Mouse (Mus musculus): ENCODE measurements around the gene Vps45. TPM values are rescaled to one million over a fixed set of nuclear protein-coding genes. Genes with fewer than 3 reads are reported as not detected.

Vps45 gene
- 6.9 and 8.3 TPM in 2 replicates for polyA plus RNA-seq (2012; rRNA removed; ENCODE audit: low replicate concordance)

DNA sequence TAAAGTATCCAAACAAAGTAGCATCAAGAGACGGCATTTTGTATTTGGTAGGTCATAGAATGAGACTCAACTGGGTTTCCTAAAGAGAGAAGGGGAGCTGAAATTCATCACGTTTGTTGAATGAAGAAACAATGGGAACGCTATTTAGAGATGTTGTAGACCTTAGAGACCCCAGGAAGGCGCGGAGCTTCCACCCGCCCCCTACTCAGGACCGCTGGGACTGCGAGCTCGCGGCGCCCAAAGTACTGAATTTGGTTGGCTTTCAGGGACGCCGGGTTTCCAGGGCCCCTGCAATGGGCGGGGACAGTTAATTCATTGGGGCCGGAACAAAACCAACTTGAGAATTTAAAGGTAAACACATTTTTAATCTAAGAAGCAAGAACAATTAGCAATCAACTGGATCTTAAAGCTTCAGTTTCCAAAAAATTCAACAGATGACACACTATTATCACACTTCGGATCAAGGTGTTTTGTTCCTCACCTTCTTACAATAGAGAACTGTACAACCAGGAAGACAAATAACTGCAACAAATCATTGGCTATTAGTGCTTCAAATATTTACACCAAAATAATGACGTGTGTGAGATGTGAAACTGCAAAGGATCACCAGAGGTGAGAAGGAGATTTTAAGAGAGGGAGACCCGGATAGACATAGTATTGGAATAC, at the start of gene Vps45:
Gene Vps45 (minus strand): TSS at position 236 of the 666 bp plus-strand sequence.

GRCm38 (mm10) chr3:96104261-96105065, 46.2 kb upstream of the Vps45 start, which contains the start of gene Otud7b:
Gene Otud7b, plus strand, starts transcription at chr3:96104527.

GRCm38 (mm10) chr3:95995802-95996428, 62.4 kb downstream of the Vps45 start, which contains the start of gene Plekho1:
Gene Plekho1, minus strand, starts transcription at chr3:95996001.

Other genes with a start within 250 kb of the Vps45 start
- 13.0 and 20.9 TPM in 2 replicates for gene Rprd2, start 239.6 kb downstream of the Vps45 start, polyA plus RNA-seq (2012; rRNA removed; ENCODE audit: low replicate concordance)
- 11.2 and 18.3 TPM in 2 replicates for gene Prpf3, start 202.6 kb downstream of the Vps45 start, polyA plus RNA-seq (2012; rRNA removed; ENCODE audit: low replicate concordance)
- 99.3 and 137 TPM in 2 replicates for gene Mrps21, start 186.9 kb downstream of the Vps45 start, polyA plus RNA-seq (2012; rRNA removed; ENCODE audit: low replicate concordance)
- 3.8 and 5.0 TPM in 2 replicates for gene Ciart, start 176.2 kb downstream of the Vps45 start, polyA plus RNA-seq (2012; rRNA removed; ENCODE audit: low replicate concordance)
- 14.4 and 27.4 TPM in 2 replicates for gene BC028528, start 166.5 kb downstream of the Vps45 start, polyA plus RNA-seq (2012; rRNA removed; ENCODE audit: low replicate concordance)
- 111 and 138 TPM in 2 replicates for gene Aph1a, start 164.5 kb downstream of the Vps45 start, polyA plus RNA-seq (2012; rRNA removed; ENCODE audit: low replicate concordance)
- gene Car14, start 153.8 kb downstream of the Vps45 start, polyA plus RNA-seq (2012; rRNA removed; ENCODE audit: low replicate concordance) = 0.75 and 2.7 TPM in 2 replicates
- 9.5 and 23.5 TPM in 2 replicates for gene Anp32e, start 129.2 kb downstream of the Vps45 start, polyA plus RNA-seq (2012; rRNA removed; ENCODE audit: low replicate concordance)
- 62.6 and 132 TPM in 2 replicates for gene Plekho1, start 62.5 kb downstream of the Vps45 start, polyA plus RNA-seq (2012; rRNA removed; ENCODE audit: low replicate concordance)
- gene Otud7b, start 46.1 kb upstream of the Vps45 start, polyA plus RNA-seq (2012; rRNA removed; ENCODE audit: low replicate concordance) = 9.3 and 15.2 TPM in 2 replicates
- gene Mtmr11, start 103.5 kb upstream of the Vps45 start, polyA plus RNA-seq (2012; rRNA removed; ENCODE audit: low replicate concordance) = 21.6 and 30.8 TPM in 2 replicates
- 42.2 and 80.9 TPM in 2 replicates for gene Sf3b4, start 113.9 kb upstream of the Vps45 start, polyA plus RNA-seq (2012; rRNA removed; ENCODE audit: low replicate concordance)
- 1.5 and 9.7 TPM in 2 replicates for gene Sv2a, start 122.7 kb upstream of the Vps45 start, polyA plus RNA-seq (2012; rRNA removed; ENCODE audit: low replicate concordance)
- 55.8 and 58.3 TPM in 2 replicates for gene Bola1, start 161.2 kb upstream of the Vps45 start, polyA plus RNA-seq (2012; rRNA removed; ENCODE audit: low replicate concordance)
- gene Hist2h2ab, start 161.4 kb upstream of the Vps45 start, polyA plus RNA-seq (2012; rRNA removed; ENCODE audit: low replicate concordance) = 3.5 TPM in 1 of 2 replicates, not detected in the other
- gene Hist2h2ac, start 162.4 kb upstream of the Vps45 start, polyA plus RNA-seq (2012; rRNA removed; ENCODE audit: low replicate concordance) = 1.6 and 9.3 TPM in 2 replicates
- gene Hist2h2be, start 162.7 kb upstream of the Vps45 start, polyA plus RNA-seq (2012; rRNA removed; ENCODE audit: low replicate concordance) = 4.4 and 6.0 TPM in 2 replicates
- 33.9 and 43.2 TPM in 2 replicates for gene Hist2h3c2, start 180.7 kb upstream of the Vps45 start, polyA plus RNA-seq (2012; rRNA removed; ENCODE audit: low replicate concordance)
- gene Hist2h2aa2, start 181.8 kb upstream of the Vps45 start, polyA plus RNA-seq (2012; rRNA removed; ENCODE audit: low replicate concordance) = 97.9 and 418 TPM in 2 replicates
- 300 and 841 TPM in 2 replicates for gene Hist2h2aa1, start 187.0 kb upstream of the Vps45 start, polyA plus RNA-seq (2012; rRNA removed; ENCODE audit: low replicate concordance)
- gene Hist2h3c1, start 188.2 kb upstream of the Vps45 start, polyA plus RNA-seq (2012; rRNA removed; ENCODE audit: low replicate concordance) = not detected in 2 replicates
- gene Hist2h4, start 204.8 kb upstream of the Vps45 start, polyA plus RNA-seq (2012; rRNA removed; ENCODE audit: low replicate concordance) = 1.4 and 5.8 TPM in 2 replicates
- 7.6 and 40.3 TPM in 2 replicates for gene Hist2h3b, start 210.2 kb upstream of the Vps45 start, polyA plus RNA-seq (2012; rRNA removed; ENCODE audit: low replicate concordance)
- 0.57 and 1.7 TPM in 2 replicates for gene Hist2h2bb, start 211.3 kb upstream of the Vps45 start, polyA plus RNA-seq (2012; rRNA removed; ENCODE audit: low replicate concordance)
- 3.7 and 10.2 TPM in 2 replicates for gene Fcgr1, start 235.5 kb upstream of the Vps45 start, polyA plus RNA-seq (2012; rRNA removed; ENCODE audit: low replicate concordance)